Mouse (Mus musculus) adrenal gland, postnatal 4 days (tissue): ENCODE measurements around the gene Rnaseh2b. TPM values are rescaled to one million over a fixed set of nuclear protein-coding genes. Genes with fewer than 3 reads are reported as not detected.

Source experiments
- DNase-seq, 2 experiments: peaks; one replicate each; pipeline ENCODE4 v3.0.0; 2021 to 2022; ENCODE audit warnings: low spot score in 2 of 2, mixed read lengths in 2 of 2
- total RNA-seq, 2 experiments: library from RNA; stranded (reverse); gene quantifications; 2 replicates each; pipeline ENCODE4 v1.2.3; 2021

The Rnaseh2b gene
- total RNA-seq, 2 experiments from 2014 or later: 35.2 to 36.6 TPM

DNA sequence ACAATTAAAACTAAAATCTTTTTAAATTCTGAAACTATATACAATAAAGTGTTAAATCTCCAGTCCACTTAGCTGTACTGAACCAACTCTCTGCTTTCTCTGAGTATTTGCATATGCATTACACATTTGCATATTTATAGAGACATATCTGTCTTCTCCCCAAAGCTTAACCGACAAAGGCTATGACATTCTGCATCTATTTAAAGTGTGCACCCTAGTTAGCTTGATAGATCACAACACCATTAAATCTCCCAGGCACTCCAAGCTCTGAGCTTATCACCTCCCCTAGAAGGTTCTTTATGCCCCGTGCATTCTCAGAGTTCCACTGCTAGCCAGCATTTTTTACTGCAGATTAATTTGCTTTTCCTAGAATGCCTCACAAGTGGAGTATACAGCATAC, 16.6 kb downstream of the Rnaseh2b start:
- DNase-seq: no peak

DNA sequence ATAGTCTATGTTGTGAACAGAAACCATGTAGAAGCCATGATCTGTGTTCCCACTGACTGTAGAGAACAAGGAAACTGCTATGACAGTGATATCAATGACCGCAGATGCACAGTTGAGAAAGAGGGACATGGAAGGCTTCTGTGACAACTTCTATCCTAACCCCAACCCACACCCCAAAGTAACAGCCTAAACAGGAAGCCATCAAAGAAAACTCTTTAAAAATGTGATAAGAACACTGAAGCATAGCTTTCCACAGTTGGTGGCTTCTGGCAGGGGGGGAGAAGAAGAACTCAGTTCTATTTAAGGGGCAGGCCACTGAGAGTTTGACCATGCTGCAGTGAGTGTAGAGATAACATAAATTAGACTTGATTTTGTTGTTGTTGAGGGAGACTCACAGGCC, 19.3 kb downstream of the Rnaseh2b start:
- DNase-seq: no peak

DNA sequence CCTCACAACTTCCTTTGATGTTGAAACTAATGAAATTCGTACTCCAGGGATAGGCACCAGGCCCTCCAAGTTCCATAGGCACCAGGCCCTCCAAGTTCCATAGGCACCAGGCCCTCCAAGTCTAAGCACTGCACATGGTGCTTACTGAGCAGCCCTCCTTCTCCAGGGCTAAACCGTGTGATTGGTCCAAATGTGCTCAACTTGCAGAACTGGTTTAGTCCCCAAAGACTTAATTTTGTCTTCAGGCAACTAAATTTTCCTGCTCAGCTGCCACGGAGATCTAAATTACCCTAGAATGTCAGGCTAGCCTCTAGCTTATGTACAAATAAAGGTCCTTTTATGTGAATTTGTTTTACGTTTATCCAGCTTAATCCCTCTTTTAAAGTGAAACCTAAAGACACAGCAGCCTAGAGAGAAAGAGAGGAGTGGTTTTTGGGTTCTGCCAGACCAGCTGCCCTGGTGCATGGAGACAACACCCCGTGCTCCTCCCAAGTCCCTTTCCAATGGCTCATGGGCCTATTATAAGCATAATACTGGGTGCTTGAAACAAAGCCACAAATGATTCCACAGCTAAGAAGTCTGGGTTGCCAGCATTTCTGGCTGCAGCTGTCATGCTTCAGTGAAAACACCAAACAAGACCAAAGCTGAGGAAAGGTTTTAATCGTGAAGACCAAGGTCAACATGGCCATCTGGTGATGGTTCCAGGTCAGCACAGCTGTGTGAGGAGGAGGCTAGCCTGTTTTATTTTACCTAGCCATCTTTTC, 30.4 kb downstream of the Rnaseh2b start:
- DNase-seq: no peak

DNA sequence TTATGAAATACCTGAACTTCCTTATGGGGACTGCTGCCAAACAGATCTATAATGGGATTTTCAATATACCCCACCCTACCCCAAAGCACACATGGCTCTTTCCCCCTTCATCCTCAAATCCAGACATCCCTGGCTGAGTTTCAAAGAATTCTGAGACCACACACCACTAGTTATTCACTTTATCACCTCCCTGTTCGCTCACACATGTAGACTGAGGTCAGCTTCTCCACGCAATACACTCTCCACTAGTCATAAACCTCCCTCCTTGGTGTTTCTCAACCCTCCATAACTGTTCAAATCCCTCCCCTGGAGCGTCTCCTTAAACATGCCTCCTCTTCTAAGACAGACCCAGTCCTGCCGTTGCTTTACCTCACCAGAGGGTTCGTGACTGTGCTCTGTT, 31.1 kb downstream of the Rnaseh2b start:
- DNase-seq: no peak

DNA sequence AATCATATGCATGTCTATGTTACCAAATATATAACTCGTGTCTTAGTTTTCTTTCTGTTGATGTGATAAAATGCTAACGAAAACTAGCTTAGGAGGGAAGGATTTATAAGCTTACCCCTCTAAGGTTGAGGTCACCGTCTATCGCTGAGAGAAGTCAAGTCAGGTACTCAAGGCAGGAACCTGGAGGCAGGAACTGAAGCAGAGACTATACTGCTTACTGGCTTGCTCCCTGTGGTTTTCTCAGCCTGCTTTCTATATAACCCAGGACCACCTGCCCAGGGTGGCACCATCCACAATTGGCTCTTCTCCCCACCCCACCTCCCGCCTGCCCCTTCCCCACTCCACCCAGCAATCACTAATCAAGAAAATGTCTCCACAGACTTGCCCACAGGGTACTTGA, 32.6 kb downstream of the Rnaseh2b start:
- DNase-seq: no peak

DNA sequence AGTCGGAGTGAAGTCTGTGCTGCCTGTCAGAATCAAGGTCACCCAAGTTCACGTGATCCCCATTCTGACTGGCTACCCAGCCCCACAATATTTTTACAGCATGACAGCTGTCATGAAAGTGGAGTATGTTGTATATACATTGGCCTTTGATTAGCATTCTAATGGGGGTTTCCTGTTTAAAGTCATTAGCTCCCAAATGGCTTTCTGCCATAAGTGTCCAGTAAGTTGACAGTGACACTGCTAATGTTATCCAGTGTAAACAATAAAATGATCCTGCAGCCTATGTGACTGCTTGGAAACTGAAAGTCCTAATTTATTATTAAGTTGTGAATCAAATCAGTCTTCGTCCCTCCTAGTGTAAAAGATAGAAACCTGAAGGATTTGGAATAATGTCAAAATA, 33.6 kb downstream of the Rnaseh2b start:
- no peak for DNase-seq

DNA sequence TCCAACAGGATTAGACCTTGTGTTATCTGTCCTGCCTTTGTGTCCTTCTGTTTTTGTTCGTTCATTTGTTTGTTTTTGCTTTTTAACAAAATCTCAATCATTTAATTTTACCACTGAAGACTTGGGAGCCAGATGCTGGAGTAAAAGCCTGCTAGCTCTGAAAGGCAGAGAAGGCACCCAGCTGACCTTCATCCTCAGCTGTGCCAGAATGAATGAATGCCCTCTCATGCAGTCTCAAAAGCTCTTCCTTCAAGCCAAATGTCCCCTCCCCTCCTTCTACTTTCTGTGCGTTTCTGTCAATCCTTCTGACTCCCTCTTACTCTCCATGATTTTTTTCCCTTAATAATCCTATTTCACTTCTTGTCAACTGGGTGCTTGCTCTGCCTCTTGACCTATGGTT, 34.8 kb downstream of the Rnaseh2b start:
- DNase-seq: no peak

DNA sequence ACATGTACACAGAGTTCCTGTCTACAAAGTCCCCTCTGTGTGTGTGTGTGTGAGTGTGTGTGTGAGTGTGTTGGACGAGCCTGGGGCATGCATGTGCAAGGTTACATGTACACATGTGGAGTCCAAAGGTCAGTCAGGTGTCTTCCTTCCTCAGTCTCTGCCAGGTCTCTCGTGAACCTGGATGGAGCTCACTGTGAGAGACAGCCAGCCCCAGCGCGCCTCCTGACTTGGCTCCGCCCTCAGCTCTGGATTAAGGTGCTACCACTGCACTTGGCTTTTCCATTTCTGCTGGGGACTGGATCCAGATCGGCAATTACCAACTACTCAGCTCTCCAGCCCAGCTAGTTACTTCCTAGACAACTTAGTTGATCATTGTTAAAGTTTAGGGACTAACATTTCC, 36.2 kb downstream of the Rnaseh2b start:
- DNase-seq: no peak

DNA sequence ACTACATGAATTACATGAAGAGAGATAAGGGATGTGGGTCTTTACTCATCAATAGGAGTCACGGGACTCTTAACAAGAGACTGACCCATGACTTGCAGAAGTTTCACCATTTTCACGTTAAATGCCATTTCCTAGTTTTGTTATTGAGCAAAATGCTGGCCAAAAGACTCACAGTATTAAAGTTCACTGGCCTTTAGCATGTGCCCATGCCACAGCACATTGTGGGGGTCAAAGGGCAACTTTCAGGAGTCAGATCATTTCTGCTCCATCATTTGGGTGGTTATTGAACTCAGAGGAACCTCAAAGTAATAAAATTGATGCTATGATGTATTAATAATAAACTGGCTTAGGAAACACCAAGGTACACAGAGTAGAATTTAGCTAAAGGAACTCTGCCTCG, 37.2 kb downstream of the Rnaseh2b start:
- no peak for DNase-seq

DNA sequence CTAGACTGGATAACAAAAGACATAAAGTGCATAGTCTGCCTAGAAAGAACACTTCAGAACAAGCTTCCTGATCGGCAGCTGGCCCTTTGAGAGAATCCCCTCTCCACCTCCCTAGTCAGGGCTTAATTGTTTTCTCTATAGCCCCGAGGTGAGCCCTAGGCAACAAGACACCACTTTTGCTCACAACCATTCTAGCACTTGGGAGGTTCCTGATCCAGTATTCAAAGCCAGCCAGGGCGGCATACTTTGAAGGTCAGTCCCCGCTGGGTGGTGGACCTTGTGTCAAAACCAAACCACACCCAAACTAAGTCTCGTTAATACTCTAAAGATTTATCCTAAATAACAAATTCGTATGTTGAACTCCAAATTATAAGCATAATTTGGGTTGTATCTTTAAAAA, 39.1 kb downstream of the Rnaseh2b start:
- no peak for DNase-seq

DNA sequence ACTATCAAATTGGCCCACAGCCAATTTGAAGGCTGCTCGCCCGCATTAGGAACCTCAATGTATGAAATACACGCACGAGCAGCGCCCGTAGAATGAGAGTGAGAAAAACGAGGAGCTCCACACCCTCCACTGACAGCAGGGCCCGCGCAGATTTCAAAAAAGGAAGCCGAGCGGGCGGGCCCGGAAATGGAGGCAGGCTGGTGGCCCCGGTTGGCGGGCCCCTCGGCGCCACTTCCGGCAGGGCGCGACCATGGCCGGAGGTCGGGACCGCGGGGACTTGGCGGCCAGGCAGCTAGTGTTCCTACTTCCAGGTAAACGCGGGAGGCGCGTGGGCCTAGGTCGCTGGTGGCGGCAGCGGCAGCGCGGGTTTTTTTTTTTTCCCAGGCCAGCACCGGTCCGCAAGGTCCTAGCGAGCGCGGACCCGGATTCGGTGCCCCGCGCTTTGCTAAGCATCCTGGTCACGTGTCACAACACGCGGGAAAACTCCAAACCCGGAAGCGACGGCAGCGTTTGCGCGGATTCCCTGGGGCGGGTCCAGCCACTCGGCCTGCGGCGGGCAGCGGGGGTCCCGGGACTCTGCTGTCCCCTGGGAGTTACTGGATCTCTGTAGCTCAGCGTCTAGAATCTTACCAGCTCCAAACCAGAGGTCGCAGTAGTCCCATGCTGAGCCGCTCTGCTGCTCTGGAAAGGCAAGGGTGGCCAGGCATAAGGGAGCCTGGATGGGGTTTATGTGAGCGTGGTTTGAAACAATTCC, 39.7 kb downstream of the Rnaseh2b start:
- peak; percentile 68 to 73 for DNase-seq

DNA sequence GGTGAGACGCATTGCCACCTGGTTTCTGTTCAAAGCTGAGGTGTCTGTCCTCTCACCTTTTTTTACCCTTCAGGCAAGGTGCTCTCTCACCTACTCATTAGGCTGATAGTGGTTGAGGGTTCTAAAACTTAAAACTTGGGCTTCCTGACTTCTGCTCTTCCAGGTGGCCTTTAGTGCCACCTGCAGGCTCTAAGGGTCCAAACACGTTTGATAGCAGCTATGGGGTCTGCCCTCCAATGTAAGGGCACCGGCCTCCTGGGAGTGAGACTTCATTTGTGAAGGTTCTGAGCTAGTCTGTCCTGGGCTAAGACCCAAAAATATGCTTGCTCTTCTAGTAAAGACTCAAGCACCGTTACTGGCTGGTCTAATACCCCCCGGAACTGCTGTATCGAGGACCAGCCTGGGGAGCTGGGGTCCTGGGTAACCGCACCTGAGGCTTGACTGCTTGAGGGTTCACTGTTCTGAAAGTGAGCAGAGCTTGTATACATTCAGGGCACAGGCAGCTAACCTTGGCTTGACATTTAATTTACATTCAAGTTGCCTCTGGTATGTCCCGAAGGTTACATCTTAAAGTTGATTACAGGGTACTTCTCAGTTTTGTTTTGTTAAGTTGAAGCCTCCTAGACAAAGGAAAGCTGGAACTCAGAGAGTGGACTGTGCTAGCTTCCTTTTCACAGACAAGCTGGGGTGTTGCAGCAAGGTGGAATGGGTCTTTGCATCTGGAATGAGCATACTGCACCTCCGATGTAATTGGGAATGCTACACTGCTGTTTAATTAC, 41.7 kb downstream of the Rnaseh2b start:
- DNase-seq: no peak

DNA sequence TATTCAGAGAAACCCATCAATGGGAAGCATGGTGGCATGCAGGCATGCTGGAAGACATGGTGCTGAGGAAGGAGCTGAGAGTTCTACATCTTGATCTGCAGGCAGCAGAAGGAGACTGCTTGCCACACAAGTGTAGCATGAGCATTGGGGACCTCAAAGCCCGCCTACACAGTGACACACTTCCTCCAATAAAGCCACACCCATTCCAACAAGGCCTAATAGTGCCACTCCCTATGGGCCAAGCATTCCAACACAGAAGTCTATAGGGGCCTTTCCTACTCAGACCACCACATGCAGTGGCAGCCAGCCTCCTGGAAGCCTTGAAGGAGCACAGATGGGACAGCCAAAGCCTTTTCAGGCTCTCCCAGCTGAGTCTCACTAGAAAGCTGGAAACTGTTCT, 46.8 kb downstream of the Rnaseh2b start:
- DNase-seq: no peak

DNA sequence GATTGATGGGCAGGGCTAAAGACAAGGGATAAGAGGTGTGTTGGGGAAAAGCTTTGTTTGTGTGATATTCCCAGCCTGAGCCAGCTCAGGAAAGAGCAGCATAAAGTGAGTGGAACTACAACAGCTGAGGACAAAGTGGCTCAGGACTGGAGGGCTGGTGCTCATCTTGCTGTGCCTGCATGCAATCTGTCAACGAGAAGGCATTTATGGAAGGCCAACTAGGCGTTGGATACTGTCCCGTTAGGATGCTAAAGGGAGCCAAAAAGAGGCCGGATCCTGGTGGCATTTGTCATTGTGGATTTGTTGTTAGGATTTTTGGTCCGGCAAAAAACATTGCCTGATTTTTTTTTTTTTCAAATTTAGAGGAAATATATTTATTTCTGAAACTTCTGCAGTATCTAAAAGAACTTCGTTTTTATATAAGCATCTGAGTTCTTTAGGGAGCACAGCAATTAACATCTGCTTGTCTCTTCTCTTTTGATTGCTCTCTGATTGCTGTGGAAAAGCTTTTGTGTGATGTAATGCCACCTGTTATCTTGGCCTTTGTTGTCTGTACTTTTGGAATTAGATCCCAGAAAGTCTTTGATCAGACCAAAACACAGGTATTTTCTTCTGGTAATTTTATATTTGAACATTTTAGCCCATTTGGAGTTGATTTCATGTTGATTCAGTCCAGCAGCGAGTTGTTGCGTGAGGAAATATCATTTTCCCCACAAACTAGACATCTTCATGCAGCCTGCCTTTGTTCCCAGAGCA, 49.7 kb downstream of the Rnaseh2b start:
- DNase-seq: no peak

DNA sequence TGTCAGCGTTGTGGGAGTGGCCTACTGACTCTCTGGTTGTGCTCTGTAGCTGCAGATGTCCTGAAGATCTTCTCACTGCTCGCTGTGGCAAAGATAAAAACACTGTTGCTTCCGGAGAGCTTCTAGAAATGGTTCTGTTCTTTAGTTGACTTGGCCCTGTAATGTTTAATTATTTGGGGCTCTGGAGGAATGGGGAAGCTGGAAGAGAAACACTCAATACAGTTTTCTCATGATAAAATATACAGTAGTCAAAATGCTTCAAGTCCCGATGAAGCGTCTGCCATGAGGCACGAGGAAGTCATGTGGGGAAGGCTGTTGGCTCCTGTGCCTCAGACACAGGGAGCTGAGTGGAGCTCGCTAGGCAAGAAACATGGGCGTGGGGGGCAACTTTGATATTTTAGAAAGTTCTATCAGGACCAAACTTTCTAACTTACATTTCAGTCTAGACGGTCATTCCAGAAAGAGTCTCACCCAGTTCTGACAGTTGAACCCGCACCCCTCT, 50.3 kb downstream of the Rnaseh2b start:
- DNase-seq: no peak

DNA sequence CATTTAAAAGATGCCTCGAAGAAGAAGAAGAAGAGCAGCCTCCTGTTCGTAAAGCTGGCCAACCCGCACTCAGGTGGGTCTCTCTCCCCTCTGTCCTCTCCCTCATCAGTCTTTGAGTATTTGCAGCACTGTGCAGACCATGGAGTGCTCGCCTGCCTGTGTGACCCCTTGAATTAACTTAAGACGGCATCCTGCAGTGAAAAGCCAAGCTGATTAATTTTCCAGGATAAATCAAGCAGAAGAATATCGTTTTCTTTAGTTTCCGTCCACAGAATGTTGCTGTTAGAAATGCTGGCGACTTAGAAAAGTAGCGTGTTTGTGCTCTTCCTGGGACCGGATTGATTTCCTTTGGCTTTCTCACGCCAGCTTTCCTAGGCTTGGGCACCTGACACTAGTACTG, 54.2 kb downstream of the Rnaseh2b start:
- DNase-seq: no peak

DNA sequence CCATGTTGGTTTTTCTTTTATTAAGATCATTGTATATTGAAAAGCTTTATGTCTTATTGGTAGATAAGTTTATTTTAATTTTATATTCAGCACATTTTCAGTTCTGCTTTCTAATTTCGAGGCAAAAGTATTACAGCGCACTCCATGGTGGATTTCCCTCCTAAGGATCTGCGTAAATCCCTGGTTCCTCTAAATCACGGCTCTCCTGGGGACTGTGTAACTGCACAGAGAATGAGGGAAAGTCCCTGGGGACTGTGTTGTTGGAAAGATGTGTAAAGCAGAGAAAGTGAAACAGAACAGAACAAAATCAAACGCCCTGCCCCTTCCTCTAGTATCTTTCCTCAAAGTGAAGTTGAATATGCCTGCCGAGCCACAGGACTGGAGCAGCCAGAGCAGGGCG, 54.7 kb downstream of the Rnaseh2b start:
- DNase-seq: no peak

DNA sequence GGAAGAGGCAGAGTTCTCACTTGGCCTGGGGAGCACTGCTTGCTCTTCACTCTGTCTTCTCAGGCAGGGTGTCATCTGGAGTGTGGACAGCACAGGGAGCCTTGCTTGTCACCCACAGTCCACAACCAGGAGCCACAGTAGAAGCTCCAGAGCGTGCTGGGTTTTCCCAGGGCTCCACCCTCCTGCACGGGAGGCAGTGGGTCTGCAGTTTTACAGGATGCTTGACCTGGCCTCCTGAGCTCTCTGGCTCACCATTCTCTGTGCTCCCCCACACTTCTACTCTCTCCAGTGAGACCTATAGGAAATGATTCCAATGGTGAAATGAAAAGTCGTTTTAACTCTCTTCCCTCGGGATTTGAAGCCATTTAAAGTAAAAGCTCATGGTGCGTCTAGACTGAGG, 57.4 kb downstream of the Rnaseh2b start:
- no peak for DNase-seq

DNA sequence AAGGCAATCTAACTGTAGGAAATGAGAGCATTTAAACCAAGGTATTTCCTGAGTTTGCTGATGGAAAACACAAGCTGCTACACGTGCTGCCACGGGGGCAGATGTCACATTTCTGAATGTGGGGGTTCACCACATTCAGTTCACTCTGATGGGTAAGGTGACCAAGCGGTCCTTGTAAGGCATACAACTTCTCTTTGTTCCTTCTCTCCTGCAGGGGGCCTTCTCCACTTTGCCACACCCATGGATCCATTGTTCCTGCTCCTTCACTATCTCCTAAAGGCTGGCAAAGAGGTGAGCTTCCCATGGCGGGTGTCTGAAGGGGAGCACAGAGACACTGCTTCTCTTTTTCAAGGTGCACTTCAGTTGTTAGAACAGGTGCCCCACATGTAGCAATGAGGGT, 57.8 kb downstream of the Rnaseh2b start:
- DNase-seq: no peak

DNA sequence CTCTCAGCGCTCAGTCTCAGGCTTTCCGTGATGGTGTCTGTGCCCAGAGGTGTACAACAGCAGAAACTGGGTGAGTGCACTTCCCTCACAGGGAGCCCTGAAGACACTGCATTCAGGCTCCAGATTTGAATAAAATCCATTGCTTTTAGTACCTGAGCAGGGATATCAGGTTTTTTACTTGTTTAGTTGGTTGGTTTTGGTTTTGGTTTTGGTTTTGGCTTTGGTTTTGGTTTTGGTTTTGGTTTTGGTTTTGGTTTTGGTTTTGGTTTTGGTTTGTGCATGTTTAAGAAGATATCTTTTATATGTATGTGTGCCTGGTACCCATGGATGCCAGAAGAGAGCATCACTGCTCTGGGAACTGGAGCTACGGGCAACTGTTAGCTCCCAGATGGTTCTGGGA, 58.5 kb downstream of the Rnaseh2b start:
- no peak for DNase-seq

DNA sequence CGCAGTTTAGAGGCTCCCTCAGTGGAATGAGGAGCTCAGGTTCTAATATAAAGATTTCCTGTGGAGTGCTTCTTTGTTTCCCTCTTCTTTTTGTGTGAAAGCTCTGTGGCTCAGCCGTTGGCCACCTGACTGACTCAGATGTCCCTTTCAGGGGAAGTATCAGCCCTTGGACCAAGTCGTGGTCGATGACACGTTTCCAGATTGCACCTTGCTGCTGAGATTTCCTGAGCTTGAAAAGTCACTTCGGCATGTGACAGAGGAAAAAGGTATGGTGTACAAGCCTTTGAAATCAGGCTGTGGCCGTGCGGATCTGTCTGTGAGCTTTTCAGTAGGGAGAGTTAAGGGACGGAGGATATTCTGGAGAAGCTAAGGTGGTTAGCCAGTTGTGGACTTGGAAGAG, 61.0 kb downstream of the Rnaseh2b start:
- DNase-seq: no peak
